7 mouse cellular contexts compared by ENCODE assay signal in genomic region chr17:3115380-3115974, GRCm38 (mm10). TPM values are rescaled to one million over a fixed set of nuclear protein-coding genes. Genes with fewer than 3 reads are reported as not detected.
DNase-seq lines count a peak whose midpoint lies in the region; ATAC-seq lines count a peak whose summit lies in the region.

No protein-coding gene starts in this region.

- H3K4me3 ChIP-seq in midbrain, embryonic 11.5 days (ENCODE audit: low read depth, low read length) = peak overlapping the region; percentile 96

- DNase-seq in adipocyte (ENCODE audit: low spot score) = peak; percentile 69
- peak; percentile 73 for DNase-seq in cerebellum, postnatal 14 days
- peak; percentile 47 to 48 for DNase-seq in frontal cortex, postnatal 14 days (ENCODE audit: low spot score in 2 of 2)
- DNase-seq in induced T-regulatory cell, adult 2 months (ENCODE audit: low read depth) = peak; percentile 83
- peak; percentile 63 for DNase-seq in left cerebral cortex, postnatal 4 days
- DNase-seq in midbrain, embryonic 11.5 days (ENCODE audit: low spot score, missing footprints) = peak; percentile 96
- DNase-seq in skeletal muscle tissue, adult 2 months (ENCODE audit: low read depth, low spot score) = peak; percentile 41

- peak overlapping the region; percentile 65 for H3K4me2 ChIP-seq in midbrain, embryonic 11.5 days

- peak overlapping the region; percentile 98 for H3K9ac ChIP-seq in midbrain, embryonic 11.5 days (ENCODE audit: low read length)

- H3K4me1 ChIP-seq in midbrain, embryonic 11.5 days (ENCODE audit: control insufficient read depth, insufficient read depth, low read length) = peaks cover 10% of the 10 kb centered on the region; the same call in 1 of the 2 replicates

- H3K27ac ChIP-seq in midbrain, embryonic 11.5 days (ENCODE audit: low read depth, low read length) = peak overlapping the region; percentile 99

- intact Hi-C loops in left cerebral cortex, postnatal 4 days (cut with DNase I) = no loop called here

- ATAC-seq in midbrain, embryonic 11.5 days (ENCODE audit: low FRiP score) = peak; percentile 52

- H3K36me3 ChIP-seq in midbrain, embryonic 11.5 days (ENCODE audit: control insufficient read depth, insufficient read depth, low read length) = no peaks in the 10 kb centered on the region

- H3K9me3 ChIP-seq in midbrain, embryonic 11.5 days (ENCODE audit: control insufficient read depth, low read length) = no peaks in the 10 kb centered on the region

- under 1% methylated on average over 42 of the region's 47 CpGs for WGBS in midbrain, embryonic 11.5 days

- no peaks in the 10 kb centered on the region for H3K27me3 ChIP-seq in midbrain, embryonic 11.5 days (ENCODE audit: control insufficient read depth, insufficient read depth, low read length)

RNA-seq across cellular contexts. Expression of gene Scaf8, which starts 0.7 kb away (rescaled TPM):
- 10 to 100 TPM; 71.8 to 73.7 TPM for total RNA-seq in left cerebral cortex, postnatal 4 days (2021)
- polyA plus RNA-seq in midbrain, embryonic 11.5 days (2014; fragmentation: Nextera tagmentation; extraction: Ambion mirVana) = 25.8 and 26.2 TPM in 2 replicates

Comparison
In these comparisons a context has a peak if more than half of its experiments do, and no peak if none do; other contexts are left out.
1. Peak in every context shown above with its lines: DNase-seq, ATAC-seq, H3K4me3 ChIP-seq and H3K27ac ChIP-seq.
2. DNase-seq: peak in every context shown above with its lines; median percentile 96 in midbrain, embryonic 11.5 days; 83 in induced T-regulatory cell, adult 2 months; 73 in cerebellum, postnatal 14 days; 69 in adipocyte; 63 in left cerebral cortex, postnatal 4 days; 48 in frontal cortex, postnatal 14 days; 41 in skeletal muscle tissue, adult 2 months.